Mouse (Mus musculus) liver, embryonic 15.5 days (tissue): Measurements from ENCODE around the gene Tesk2. TPM values are rescaled to one million over a fixed set of nuclear protein-coding genes. Genes with fewer than 3 reads are reported as not detected.

Experiments used
- ATAC-seq: fragments of 200-750 bp; cut with Nextera tagmentation; 2 replicates; pipeline ENCODE4 v1.8.0; 2017; ENCODE audit warnings: moderate number of reproducible peaks, mild to moderate bottlenecking, moderate library complexity; ENCODE audit not compliant: insufficient read depth
- H3K27ac ChIP-seq: fragments of 300-500 bp; sonication (generic); replicated peaks from 2 replicates; pipeline ENCODE4 v1.5.1; 2015; ENCODE audit warnings: mild to moderate bottlenecking, inconsistent platforms
- H3K27me3 ChIP-seq: fragments of 300-500 bp; sonication (generic); 2 replicates; pipeline ENCODE4 v1.6.1; 2015; ENCODE audit warnings: mild to moderate bottlenecking, inconsistent platforms
- H3K36me3 ChIP-seq: fragments of 300-500 bp; sonication (generic); replicated peaks from 2 replicates; pipeline ENCODE4 v1.6.1; 2015; ENCODE audit warnings: moderate library complexity, mild to moderate bottlenecking, inconsistent platforms
- H3K4me1 ChIP-seq: fragments of 300-500 bp; sonication (generic); replicated peaks from 2 replicates; pipeline ENCODE4 v1.6.1; 2015; ENCODE audit warnings: inconsistent platforms
- H3K4me2 ChIP-seq: fragments of 300-500 bp; sonication (generic); 2 replicates; pipeline ENCODE4 v1.6.1; 2015; ENCODE audit warnings: moderate library complexity, mild to moderate bottlenecking, inconsistent platforms
- H3K4me3 ChIP-seq: fragments of 300-500 bp; sonication (generic); replicated peaks from 2 replicates; pipeline ENCODE4 v1.5.1; 2015; ENCODE audit warnings: mild to moderate bottlenecking, inconsistent platforms
- H3K9ac ChIP-seq: fragments of 300-500 bp; sonication (generic); 2 replicates; pipeline ENCODE4 v1.6.1; 2015; ENCODE audit warnings: moderate library complexity, mild to moderate bottlenecking, inconsistent platforms
- H3K9me3 ChIP-seq: fragments of 300-500 bp; sonication (generic); replicated peaks from 2 replicates; pipeline ENCODE4 v1.6.1; 2016; ENCODE audit warnings: inconsistent platforms
- WGBS: fragments of 180-500 bp; shearing (Covaris S2); methylation state at CpG from one replicate; pipeline ENCODE4 v1.1.7; 2015; ENCODE audit warnings: mixed read lengths; ENCODE audit not compliant: insufficient replicate concordance; 5-methylcytosine and 5-hydroxymethylcytosine counted together
- polyA plus RNA-seq: library from polyadenylated mRNA; unstranded; fragments of >200 nt; fragmentation: Nextera tagmentation; extraction: Ambion mirVana; gene quantifications from 2 replicates; pipeline ENCODE4 v1.2.1, GENCODE M21; 2015

Tesk2 gene
- polyA plus RNA-seq, 1 experiment from 2014 or later, result 4.7 TPM

GRCm38 (mm10) chr4:116689309-116689876 lies 31.4 kb upstream of the Tesk2 start:
- Histone ChIP-seq H3K36me3 (peaks cover 61% of the 10 kb centered on the region), H3K4me1 (peaks cover 35% of the 10 kb centered on the region), H3K27me3 (peaks cover 7% of the 10 kb centered on the region; the same call in 1 of the 2 replicates), H3K27ac (no peak overlapping the region), H3K9ac (no peak overlapping the region), H3K9me3 (no peaks in the 10 kb centered on the region), H3K4me3 (no peak overlapping the region), H3K4me2 (no peak overlapping the region)
- ATAC-seq, result no peak
- 87% methylated on average over 4 of the region's 4 CpGs for WGBS

DNA sequence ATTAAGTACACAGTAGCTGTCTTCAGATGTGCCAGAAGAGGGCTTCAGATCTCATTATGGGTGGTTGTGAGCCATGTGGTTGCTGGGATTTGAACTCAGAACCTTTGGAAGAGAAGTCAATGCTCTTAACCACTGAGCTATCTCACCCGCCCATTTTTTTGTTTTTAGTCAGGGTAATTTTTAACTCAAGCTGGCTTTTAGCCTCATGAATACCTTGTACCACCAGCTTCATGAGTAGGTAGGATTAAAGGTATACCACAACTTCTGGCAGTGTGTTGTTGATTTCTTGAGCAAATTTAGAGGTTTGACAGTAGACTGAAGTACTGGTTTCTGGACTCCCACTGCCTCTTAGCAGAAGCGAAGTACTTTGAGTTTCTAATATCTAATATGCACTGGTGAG lies 28.6 kb upstream of the Tesk2 start:
- H3K9ac ChIP-seq, result no peak overlapping the region

DNA sequence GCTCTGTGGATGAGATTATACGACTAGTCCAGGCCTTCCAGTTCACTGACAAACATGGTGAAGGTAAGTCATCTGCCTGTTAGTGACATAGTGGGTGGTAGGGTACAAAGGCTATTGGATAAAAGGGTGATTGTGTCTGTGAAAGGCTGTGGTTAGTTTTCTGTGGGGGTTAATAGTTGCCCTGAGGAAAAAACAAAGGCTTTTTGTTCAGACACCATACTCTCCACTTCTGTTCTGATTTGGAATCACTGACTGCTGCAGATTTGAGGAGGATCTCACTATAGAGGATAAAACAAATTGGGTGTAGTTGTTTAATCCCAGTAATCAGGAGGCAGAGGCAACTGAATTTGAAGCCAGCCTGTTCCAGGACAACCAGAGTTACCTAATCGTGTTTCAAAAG lies 27.0 kb upstream of the Tesk2 start:
- Histone ChIP-seq H3K4me2 (no peak overlapping the region), H3K4me3 (no peak overlapping the region), H3K9ac (no peak overlapping the region), H3K9me3 (no peaks in the 10 kb centered on the region), H3K27ac (no peak overlapping the region), H3K36me3 (peaks cover 86% of the 10 kb centered on the region), H3K4me1 (peaks cover 15% of the 10 kb centered on the region), H3K27me3 (no peaks in the 10 kb centered on the region)
- WGBS, result 71% methylated on average over 2 of the region's 2 CpGs
- ATAC-seq, result no peak

More for the DNA sequence above, 28.6 kb upstream of the Tesk2 start:
- Histone ChIP-seq H3K27ac (no peak overlapping the region), H3K36me3 (peaks cover 86% of the 10 kb centered on the region), H3K4me1 (peaks cover 9% of the 10 kb centered on the region), H3K9me3 (no peaks in the 10 kb centered on the region), H3K27me3 (no peaks in the 10 kb centered on the region), H3K4me2 (no peak overlapping the region), H3K4me3 (no peak overlapping the region)
- WGBS, result 69% methylated on average over 2 of the region's 2 CpGs
- no peak for ATAC-seq

GRCm38 (mm10) chr4:116698693-116699342 lies 21.9 kb upstream of the Tesk2 start:
- no peak overlapping the region for H3K9ac ChIP-seq
- H3K27me3 ChIP-seq, result no peaks in the 10 kb centered on the region
- 43% methylated on average over 2 of the region's 2 CpGs for WGBS
- 0 out of 2 replicates have a peak, but pooled peaks cover 11% of the 10 kb centered on the region for H3K4me1 ChIP-seq
- H3K9me3 ChIP-seq, result no peaks in the 10 kb centered on the region
- peaks cover 68% of the 10 kb centered on the region for H3K36me3 ChIP-seq
- H3K27ac ChIP-seq, result no peak overlapping the region
- ATAC-seq, result no peak
- no peak overlapping the region for H3K4me3 ChIP-seq
- H3K4me2 ChIP-seq, result no peak overlapping the region

- H3K4me1 ChIP-seq, result 0 out of 2 replicates have a peak, but pooled peaks cover 11% of the 10 kb centered on the region
- no peak overlapping the region for H3K27ac ChIP-seq
- H3K9me3 ChIP-seq, result no peaks in the 10 kb centered on the region
- H3K36me3 ChIP-seq, result peaks cover 46% of the 10 kb centered on the region
- no peak overlapping the region for H3K4me2 ChIP-seq
- 61% methylated on average over 1 of the region's 1 CpGs for WGBS
- H3K27me3 ChIP-seq, result no peaks in the 10 kb centered on the region
- no peak for ATAC-seq
- H3K9ac ChIP-seq, result no peak overlapping the region
- H3K4me3 ChIP-seq, result no peak overlapping the region
Measured at GRCm38 (mm10) chr4:116700964-116701363, 19.8 kb upstream of the Tesk2 start.

GRCm38 (mm10) chr4:116703804-116704203 lies 16.9 kb upstream of the Tesk2 start:
- H3K27me3 ChIP-seq, result no peaks in the 10 kb centered on the region
- 28% methylated on average over 6 of the region's 6 CpGs for WGBS

GRCm38 (mm10) chr4:116707666-116708065 lies 13.1 kb upstream of the Tesk2 start:
- Histone ChIP-seq H3K4me3 (peak overlapping the region; percentile 68), H3K4me2 (peak overlapping the region; percentile 86), H3K4me1 (peaks cover 21% of the 10 kb centered on the region), H3K27ac (no peak overlapping the region), H3K36me3 (peaks cover 8% of the 10 kb centered on the region), H3K9ac (peak overlapping the region; percentile 55; the same call in 1 of the 2 replicates), H3K9me3 (no peaks in the 10 kb centered on the region), H3K27me3 (no peaks in the 10 kb centered on the region)
- WGBS, result 6% methylated on average over 9 of the region's 9 CpGs
- no peak for ATAC-seq

More at GRCm38 (mm10) chr4:116703804-116704203, 16.9 kb upstream of the Tesk2 start:
- no peak overlapping the region for H3K9ac ChIP-seq
- peaks cover 25% of the 10 kb centered on the region for H3K36me3 ChIP-seq
- no peak overlapping the region for H3K4me2 ChIP-seq
- H3K4me1 ChIP-seq, result peaks cover 14% of the 10 kb centered on the region
- no peak overlapping the region for H3K27ac ChIP-seq
- H3K9me3 ChIP-seq, result no peaks in the 10 kb centered on the region
- H3K4me3 ChIP-seq, result no peak overlapping the region
- no peak for ATAC-seq

DNA sequence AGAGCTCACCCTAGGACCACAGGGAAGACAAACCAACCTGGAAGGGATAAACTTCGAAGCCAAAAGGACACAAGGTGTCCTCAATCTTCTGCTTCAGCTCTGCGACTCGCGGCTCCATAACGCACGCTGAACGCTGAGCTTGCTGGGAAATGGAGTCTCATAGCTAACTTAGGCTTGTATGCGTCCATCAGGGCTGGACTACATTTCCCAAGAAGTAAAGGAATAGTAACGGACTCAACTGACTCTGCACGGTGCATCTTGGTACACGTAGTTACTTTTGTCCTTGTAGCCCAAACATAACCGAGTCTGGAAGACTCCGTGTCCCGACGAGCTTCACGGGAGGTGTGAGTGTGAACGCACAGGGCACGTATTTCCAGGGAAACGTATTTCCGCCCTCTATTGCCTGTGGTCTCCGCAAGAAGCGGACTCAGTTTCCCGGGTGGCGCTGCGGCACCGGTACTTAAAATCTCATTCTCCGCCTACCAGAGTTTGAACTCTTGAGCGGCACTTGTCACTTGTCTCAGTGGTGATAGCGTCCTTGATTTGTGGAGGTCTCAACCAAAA lies 12.5 kb upstream of the Tesk2 start, which contains the start of the genes Mmachc and Ccdc163:
TSS of gene Mmachc (minus strand) at position 206 of the 564 bp plus-strand sequence.
TSS of gene Ccdc163 (plus strand) at position 309 of the 564 bp plus-strand sequence.
- Histone ChIP-seq H3K36me3 (peaks cover 8% of the 10 kb centered on the region), H3K9me3 (no peaks in the 10 kb centered on the region), H3K4me2 (peak within 1 kb of the TSS; percentile 86), H3K27me3 (no peaks in the 10 kb centered on the region), H3K9ac (peak within 1 kb of the TSS; percentile 68), H3K27ac (peak within 1 kb of the TSS; percentile 69), H3K4me1 (peaks cover 21% of the 10 kb centered on the region), H3K4me3 (peak within 1 kb of the TSS; percentile 68)
- under 1% methylated on average over 29 of the region's 29 CpGs for WGBS
- peak; percentile 99 for ATAC-seq

GRCm38 (mm10) chr4:116708791-116709390 lies 11.9 kb upstream of the Tesk2 start:
- Histone ChIP-seq H3K27ac (peak overlapping the region; percentile 69), H3K9ac (peak overlapping the region; percentile 68), H3K27me3 (no peaks in the 10 kb centered on the region), H3K4me1 (peaks cover 21% of the 10 kb centered on the region), H3K4me2 (peak overlapping the region; percentile 86), H3K9me3 (no peaks in the 10 kb centered on the region), H3K36me3 (peaks cover 3% of the 10 kb centered on the region; the same call in 1 of the 2 replicates), H3K4me3 (peak overlapping the region; percentile 68)
- ATAC-seq, result no peak; the same call in 1 of the 2 replicates
- WGBS, result 5% methylated on average over 9 of the region's 9 CpGs

GRCm38 (mm10) chr4:116710154-116710553 lies 10.6 kb upstream of the Tesk2 start:
- H3K9ac ChIP-seq, result no peak overlapping the region
- no peak overlapping the region for H3K27ac ChIP-seq
- no peak for ATAC-seq
- no peak overlapping the region for H3K4me2 ChIP-seq
- 73% methylated on average over 2 of the region's 2 CpGs for WGBS
- peaks cover 7% of the 10 kb centered on the region; the same call in 1 of the 2 replicates for H3K36me3 ChIP-seq
- peaks cover 21% of the 10 kb centered on the region for H3K4me1 ChIP-seq
- no peak overlapping the region for H3K4me3 ChIP-seq
- no peaks in the 10 kb centered on the region for H3K27me3 ChIP-seq
- no peaks in the 10 kb centered on the region for H3K9me3 ChIP-seq

DNA sequence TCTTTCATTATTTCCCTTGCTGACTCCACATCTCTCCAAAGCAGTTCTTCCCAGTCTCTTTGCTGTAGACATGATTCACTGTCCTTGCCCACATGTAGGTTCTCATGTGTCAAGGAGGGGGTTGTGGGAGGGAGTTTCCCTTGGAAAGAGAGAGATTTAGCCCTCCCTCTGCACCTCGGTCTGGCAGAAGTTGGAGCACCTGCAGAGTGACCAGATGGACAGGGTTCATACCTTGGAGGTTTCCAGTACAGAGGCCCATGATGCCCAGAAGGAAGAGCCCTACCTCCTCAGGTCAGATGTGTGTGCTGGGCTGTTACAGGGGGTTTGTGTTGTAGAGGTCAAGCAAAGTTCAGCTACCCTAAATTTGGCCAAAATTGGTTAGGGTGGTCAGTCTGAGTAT lies 8.2 kb upstream of the Tesk2 start:
- no peak for ATAC-seq
- WGBS, result 51% methylated on average over 1 of the region's 1 CpGs
- Histone ChIP-seq H3K4me1 (peaks cover 12% of the 10 kb centered on the region), H3K9me3 (no peaks in the 10 kb centered on the region), H3K36me3 (peaks cover 8% of the 10 kb centered on the region; the same call in 1 of the 2 replicates), H3K27me3 (no peaks in the 10 kb centered on the region), H3K4me3 (no peak overlapping the region), H3K27ac (no peak overlapping the region), H3K9ac (no peak overlapping the region), H3K4me2 (no peak overlapping the region)
